Comparison of ENCODE assay signal across 8 mouse cellular contexts in genomic region chr1:55238496-55238895, GRCm38 (mm10). TPM values are rescaled to one million over a fixed set of nuclear protein-coding genes. Genes with fewer than 3 reads are reported as not detected.
A peak's percentile ranks its signal among the peaks of the same experiment; 100 is the strongest.
DNase-seq lines count a peak whose midpoint lies in the region; ATAC-seq and TF ChIP-seq lines count a peak whose summit lies in the region.

No protein-coding gene starts in this region.

- H3K27me3 ChIP-seq in heart, embryonic 11.5 days (ENCODE audit: control insufficient read depth, insufficient read depth, low read length): no peaks in the 10 kb centered on the region
- no peaks in the 10 kb centered on the region for H3K27me3 ChIP-seq in limb, embryonic 14.5 days (ENCODE audit: control insufficient read depth, insufficient read depth, low read length)

- no peak for TF ChIP-seq POLR2A in limb, embryonic 14.5 days (IDR thresholded peaks at IDR 0.05; ENCODE audit: borderline replicate concordance, extremely low read depth, insufficient read depth, insufficient read length)

- 40% methylated on average over 13 of the region's 13 CpGs for WGBS in heart, embryonic 11.5 days (ENCODE audit: insufficient replicate concordance)
- 19% methylated on average over 13 of the region's 13 CpGs for WGBS in limb, embryonic 14.5 days

- DNase-seq in heart, adult 9 months (ENCODE audit: low spot score in 2 of 2): no peak
- peak; percentile 12 for DNase-seq in CD4-positive helper T cell, adult 2 months (ENCODE audit: low read depth, low spot score)
- DNase-seq in limb, embryonic 14.5 days (ENCODE audit: low spot score): no peak
- peak; percentile 32 for DNase-seq in thymus, postnatal 4 days
- DNase-seq in MN1 (ENCODE audit: low spot score): no peak
- DNase-seq in adrenal gland, postnatal 36 days: no peak

- peak overlapping the region; percentile 98 for H3K4me2 ChIP-seq in heart, embryonic 11.5 days
- peak overlapping the region; percentile 87 for H3K4me2 ChIP-seq in limb, embryonic 14.5 days (replicated peaks; ENCODE audit: low read depth, low read length, severe bottlenecking)

- no peak overlapping the region for H3K27ac ChIP-seq in heart, embryonic 11.5 days (ENCODE audit: low read depth, low read length)
- H3K27ac ChIP-seq in limb, embryonic 14.5 days (replicated peaks; ENCODE audit: low read depth, low read length): no peak overlapping the region

- peak overlapping the region; percentile 77 for H3K9ac ChIP-seq in heart, embryonic 11.5 days (ENCODE audit: low read depth, low read length)
- H3K9ac ChIP-seq in limb, embryonic 14.5 days (ENCODE audit: low read depth, low read length, severe bottlenecking): peak overlapping the region; percentile 67

- H3K36me3 ChIP-seq in heart, embryonic 11.5 days (ENCODE audit: control insufficient read depth, insufficient read depth, low read length): no peaks in the 10 kb centered on the region
- no peaks in the 10 kb centered on the region for H3K36me3 ChIP-seq in limb, embryonic 14.5 days (ENCODE audit: control insufficient read depth, insufficient read depth, low read length)

- H3K4me3 ChIP-seq in heart, embryonic 11.5 days (ENCODE audit: low read depth, low read length): peak overlapping the region; percentile 65
- H3K4me3 ChIP-seq in limb, embryonic 14.5 days (replicated peaks; ENCODE audit: low read length): peak overlapping the region; percentile 73

- ATAC-seq in heart, embryonic 11.5 days (replicated peaks; ENCODE audit: insufficient number of reproducible peaks, low FRiP score, low TSS enrichment): no peak
- ATAC-seq in erythroblast, adult 5-6 weeks (replicated peaks; ENCODE audit: low FRiP score, poor library complexity, severe bottlenecking): 0 out of 2 replicates have a peak, but pooled peaks have one; percentile 3
- no peak for ATAC-seq in limb, embryonic 14.5 days (ENCODE audit: low FRiP score, low read depth)

- no peaks in the 10 kb centered on the region for H3K9me3 ChIP-seq in heart, embryonic 11.5 days (replicated peaks; ENCODE audit: control insufficient read depth, low read length)
- no peaks in the 10 kb centered on the region for H3K9me3 ChIP-seq in limb, embryonic 14.5 days (ENCODE audit: control insufficient read depth, low read length)

- peaks cover 13% of the 10 kb centered on the region for H3K4me1 ChIP-seq in heart, embryonic 11.5 days (ENCODE audit: control insufficient read depth, insufficient read depth, low read length)
- H3K4me1 ChIP-seq in limb, embryonic 14.5 days (ENCODE audit: control insufficient read depth, insufficient read depth, low read length): peaks cover 14% of the 10 kb centered on the region

RNA-seq across cellular contexts. Expression of gene Mars2, which starts 1.5 kb away (rescaled TPM):
- 3.9 and 4.0 TPM in 2 replicates for polyA plus RNA-seq in heart, embryonic 11.5 days (2014; fragmentation: Nextera tagmentation; extraction: Ambion mirVana)
- total RNA-seq in erythroblast, adult 5-6 weeks (2015; ENCODE audit: low replicate concordance): 2.1 and 2.3 TPM in 2 replicates
- total RNA-seq in erythroblast, adult 5-6 weeks (2017; ENCODE audit: low replicate concordance): 1.7 and 2.0 TPM in 2 replicates
- 2.4 TPM in 2 replicates for polyA plus RNA-seq in limb, embryonic 14.5 days (2012; rRNA removed)
- polyA plus RNA-seq in limb, embryonic 14.5 days (2014; fragmentation: Nextera tagmentation; extraction: Ambion mirVana): 2.3 and 2.9 TPM in 2 replicates
- 1 to 10 TPM; 6.9 to 8.9 TPM for total RNA-seq in adrenal gland, postnatal 36 days (2021)

RNA-seq across cellular contexts. Expression of gene Rftn2, which starts 11.9 kb away (rescaled TPM):
- 4.8 and 6.3 TPM in 2 replicates for polyA plus RNA-seq in heart, embryonic 11.5 days (2014; fragmentation: Nextera tagmentation; extraction: Ambion mirVana)
- total RNA-seq in erythroblast, adult 5-6 weeks (2015; ENCODE audit: low replicate concordance): not detected in 2 replicates
- total RNA-seq in erythroblast, adult 5-6 weeks (2017; ENCODE audit: low replicate concordance): 0.17 TPM in 1 of 2 replicates, not detected in the other
- polyA plus RNA-seq in limb, embryonic 14.5 days (2012; rRNA removed): 22.9 and 24.3 TPM in 2 replicates
- polyA plus RNA-seq in limb, embryonic 14.5 days (2014; fragmentation: Nextera tagmentation; extraction: Ambion mirVana): 27.0 and 29.6 TPM in 2 replicates
- 10 to 100 TPM; 18.2 to 21.9 TPM for total RNA-seq in adrenal gland, postnatal 36 days (2021)

Comparison
In these comparisons a context has a peak if more than half of its experiments do, and no peak if none do; other contexts are left out.
1. DNase-seq: peak in CD4-positive helper T cell, adult 2 months (single experiment) and thymus, postnatal 4 days (single experiment); none in heart, adult 9 months (0 of 2), limb, embryonic 14.5 days (single experiment), MN1 (single experiment) and adrenal gland, postnatal 36 days (0 of 2).
2. RNA of gene Rftn2, which starts 11.9 kb away (total RNA-seq): 18.2 to 21.9 TPM in adrenal gland, postnatal 36 days; 0.17 TPM in erythroblast, adult 5-6 weeks; every median in the first group is over 10 times any median in the second.